Mouse (Mus musculus) midbrain, embryonic 13.5 days (tissue): ENCODE data around the gene Zfp524. TPM values are rescaled to one million over a fixed set of nuclear protein-coding genes. Genes with fewer than 3 reads are reported as not detected.

Source experiments
- ATAC-seq: fragments of 200-750 bp; cut with Nextera tagmentation; 2 replicates; pipeline ENCODE4 v1.8.0; 2017; ENCODE audit warnings: mild to moderate bottlenecking, moderate TSS enrichment, moderate library complexity
- H3K27ac ChIP-seq: fragments of 300-500 bp; sonication (generic); 2 replicates; pipeline ENCODE4 v1.5.1; 2015; ENCODE audit warnings: inconsistent platforms, mild to moderate bottlenecking, moderate library complexity
- H3K27me3 ChIP-seq: fragments of 300-500 bp; sonication (generic); 2 replicates; pipeline ENCODE4 v1.6.1; 2015; ENCODE audit warnings: mild to moderate bottlenecking, inconsistent platforms
- H3K36me3 ChIP-seq: fragments of 300-500 bp; sonication (generic); 2 replicates; pipeline ENCODE4 v1.6.1; 2015; ENCODE audit warnings: mild to moderate bottlenecking, inconsistent platforms
- H3K4me1 ChIP-seq: fragments of 300-500 bp; sonication (generic); replicated peaks from 2 replicates; pipeline ENCODE4 v1.6.1; 2015; ENCODE audit warnings: inconsistent platforms
- H3K4me2 ChIP-seq: fragments of 300-500 bp; sonication (generic); replicated peaks from 2 replicates; pipeline ENCODE4 v1.6.1; 2015; ENCODE audit warnings: moderate library complexity, mild to moderate bottlenecking, inconsistent platforms
- H3K4me3 ChIP-seq: fragments of 300-500 bp; sonication (generic); replicated peaks from 2 replicates; pipeline ENCODE4 v1.5.1; 2015; ENCODE audit warnings: mild to moderate bottlenecking, inconsistent platforms
- H3K9ac ChIP-seq: fragments of 300-500 bp; sonication (generic); replicated peaks from 2 replicates; pipeline ENCODE4 v1.6.1; 2015; ENCODE audit warnings: mild to moderate bottlenecking, inconsistent platforms
- H3K9me3 ChIP-seq: fragments of 300-500 bp; sonication (generic); 2 replicates; pipeline ENCODE4 v1.6.1; 2016; ENCODE audit warnings: mild to moderate bottlenecking, inconsistent platforms
- WGBS: fragments of 180-500 bp; shearing (Covaris S2); methylation state at CpG from one replicate; pipeline ENCODE4 v1.1.7; 2015; 5-methylcytosine and 5-hydroxymethylcytosine counted together
- polyA plus RNA-seq: library from polyadenylated mRNA; unstranded; fragments of >200 nt; fragmentation: Nextera tagmentation; extraction: Ambion mirVana; gene quantifications from 2 replicates; pipeline ENCODE4 v1.2.1, GENCODE M21; 2015

Zfp524 gene
- polyA plus RNA-seq, 1 experiment from 2014 or later: 8.9 TPM

DNA sequence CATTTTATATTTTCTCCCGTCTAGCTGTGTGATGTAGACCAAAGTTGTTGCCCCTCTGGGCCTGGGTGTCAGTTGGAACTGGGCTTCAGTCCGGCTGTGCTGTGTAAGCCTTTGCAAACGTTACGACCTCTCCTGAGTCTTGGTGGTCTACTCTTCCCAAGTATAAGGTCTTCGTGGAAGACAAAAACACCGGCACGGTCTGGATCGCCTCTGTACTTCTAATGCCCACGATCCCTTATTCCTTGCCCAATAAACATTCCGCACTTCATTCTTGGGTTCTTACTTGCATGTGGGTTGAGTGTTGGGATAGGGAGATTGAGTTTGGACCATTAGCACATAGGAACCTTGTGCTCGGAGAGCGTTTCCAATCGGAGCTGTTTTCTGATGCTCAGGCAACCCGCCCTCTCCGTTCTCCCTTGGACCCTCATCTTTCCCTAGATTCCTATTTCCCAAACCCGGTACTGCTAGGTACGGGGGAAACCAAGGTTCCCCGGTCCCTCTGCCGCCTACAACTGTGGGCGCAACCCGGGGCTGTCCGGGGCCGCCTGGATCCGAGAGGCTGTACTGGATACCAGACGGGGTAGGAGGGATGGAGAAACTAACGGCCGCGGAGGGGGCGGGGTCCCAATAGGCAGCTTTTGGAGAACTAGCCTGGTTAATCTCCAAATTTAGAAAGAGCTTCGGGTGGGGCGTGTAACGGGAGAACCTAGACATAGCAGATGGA lies 39.4 kb downstream of the Zfp524 start:
- Histone ChIP-seq H3K27me3 (peaks cover 66% of the 10 kb centered on the region), H3K4me1 (peaks cover 54% of the 10 kb centered on the region), H3K9ac (peak overlapping the region; percentile 89), H3K4me3 (peak overlapping the region; percentile 77), H3K4me2 (peak overlapping the region; percentile 91), H3K36me3 (no peaks in the 10 kb centered on the region), H3K9me3 (no peaks in the 10 kb centered on the region), H3K27ac (no peak overlapping the region)
- no peak for ATAC-seq
- 9% methylated on average over 32 of the region's 32 CpGs for WGBS

DNA sequence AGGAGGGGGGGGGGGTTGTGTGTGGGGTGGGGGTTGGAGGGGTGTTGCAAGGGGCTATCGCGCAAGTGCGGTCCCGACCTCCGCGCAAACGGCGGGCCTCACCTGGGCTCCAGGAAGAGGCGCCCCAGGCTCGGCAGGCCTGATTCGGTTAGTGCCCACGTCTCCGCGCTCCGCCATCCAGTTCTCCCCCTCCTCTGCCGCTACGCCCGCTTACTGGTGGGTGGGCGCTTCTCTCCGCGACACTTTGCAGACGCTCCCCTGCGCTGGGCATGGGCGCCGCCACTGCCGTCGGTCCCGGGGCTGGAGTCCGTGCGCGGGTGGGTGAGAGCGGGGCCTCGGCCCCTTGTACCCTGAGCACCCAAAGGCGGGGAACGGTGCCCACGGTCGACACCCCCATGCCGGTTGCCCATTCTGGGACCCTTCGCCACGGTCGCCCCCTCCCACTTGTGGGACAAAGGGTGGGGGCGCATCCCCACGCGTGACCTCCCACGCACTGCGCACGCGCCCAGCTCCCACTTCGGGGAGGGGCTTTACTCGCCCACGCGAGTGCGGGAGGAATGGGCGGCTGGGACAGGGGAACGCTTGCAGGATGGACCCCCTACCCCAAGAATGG lies 42.5 kb downstream of the Zfp524 start:
- H3K9ac ChIP-seq: peak overlapping the region; percentile 75
- peak overlapping the region; percentile 68 for H3K4me2 ChIP-seq
- peaks cover 68% of the 10 kb centered on the region for H3K27me3 ChIP-seq
- no peaks in the 10 kb centered on the region for H3K36me3 ChIP-seq
- WGBS: 2% methylated on average over 55 of the region's 55 CpGs
- H3K4me1 ChIP-seq: peaks cover 64% of the 10 kb centered on the region
- 0 out of 2 replicates have a peak, but pooled peaks have one; percentile 3 for ATAC-seq
- no peaks in the 10 kb centered on the region for H3K9me3 ChIP-seq
- H3K4me3 ChIP-seq: peak overlapping the region; percentile 51
- H3K27ac ChIP-seq: peak overlapping the region; percentile 47; the same call in 1 of the 2 replicates

DNA sequence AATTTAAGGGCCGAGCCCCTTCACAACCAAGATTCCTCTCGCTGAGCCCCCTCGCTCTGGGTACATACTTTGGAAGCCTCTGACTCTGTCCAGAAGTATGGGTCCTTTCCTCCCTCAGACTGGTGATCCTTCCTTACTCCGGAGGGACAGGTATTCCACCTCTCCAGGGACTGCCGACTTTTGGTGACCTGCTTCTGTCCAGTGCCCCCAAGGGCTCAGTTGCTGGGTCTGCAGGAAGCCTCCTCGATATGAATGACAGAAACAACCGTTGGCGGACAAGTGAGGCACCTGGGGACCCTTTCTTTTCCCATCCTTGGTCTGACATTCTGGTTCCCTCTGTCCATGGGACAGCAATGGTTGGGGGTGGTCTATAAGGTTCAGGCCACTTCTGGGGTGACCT lies 43.2 kb downstream of the Zfp524 start:
- peaks cover 63% of the 10 kb centered on the region for H3K27me3 ChIP-seq
- 35% methylated on average over 8 of the region's 8 CpGs for WGBS
- peaks cover 57% of the 10 kb centered on the region for H3K4me1 ChIP-seq
- no peaks in the 10 kb centered on the region for H3K36me3 ChIP-seq
- peak overlapping the region; percentile 75 for H3K9ac ChIP-seq
- H3K4me2 ChIP-seq: peak overlapping the region; percentile 68
- H3K4me3 ChIP-seq: peak overlapping the region; percentile 51
- H3K27ac ChIP-seq: no peak overlapping the region
- H3K9me3 ChIP-seq: no peaks in the 10 kb centered on the region
- ATAC-seq: no peak

DNA sequence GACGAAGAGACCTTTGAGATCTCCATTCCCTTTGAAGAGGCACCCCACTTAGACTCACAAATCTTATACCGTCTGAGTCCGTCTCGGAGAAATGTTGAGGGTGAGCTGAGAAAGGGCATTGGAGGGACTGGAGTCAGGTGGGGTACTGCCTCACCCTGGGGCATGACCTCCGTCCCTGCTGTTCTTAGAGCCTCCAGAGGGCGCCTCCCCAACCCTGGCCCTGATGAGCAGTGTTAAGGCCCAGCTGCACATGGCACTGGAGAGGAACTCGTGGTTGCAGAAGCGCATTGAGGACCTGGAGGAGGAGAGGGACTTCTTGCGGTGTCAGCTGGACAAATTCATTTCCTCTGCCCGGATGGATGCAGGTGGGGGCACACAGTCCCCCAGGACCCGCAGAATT lies 43.6 kb downstream of the Zfp524 start:
- peak overlapping the region; percentile 51 for H3K4me3 ChIP-seq

DNA sequence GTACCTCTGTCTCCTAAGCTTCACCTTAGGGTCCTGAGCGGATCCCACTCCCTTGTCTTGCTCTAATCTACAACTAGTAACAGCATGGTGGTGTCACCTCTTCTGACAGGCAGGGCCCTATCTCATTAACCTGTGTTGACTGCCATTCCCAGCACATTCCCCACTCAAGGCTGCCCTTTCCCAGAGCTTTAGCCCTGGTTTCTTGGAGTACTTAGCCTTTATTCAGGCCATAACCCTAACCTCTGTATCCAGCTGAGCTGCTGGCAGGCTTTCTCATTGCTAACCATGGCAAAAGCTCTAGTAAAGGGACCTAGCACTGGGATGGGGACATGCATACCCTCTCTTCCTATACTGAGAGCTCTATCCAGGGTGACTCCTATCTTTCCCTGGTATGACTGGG lies 44.4 kb downstream of the Zfp524 start:
- ATAC-seq: no peak
- Histone ChIP-seq H3K36me3 (no peaks in the 10 kb centered on the region), H3K4me3 (no peak overlapping the region), H3K4me2 (no peak overlapping the region; the same call in 1 of the 2 replicates), H3K27ac (no peak overlapping the region), H3K9ac (no peak overlapping the region), H3K9me3 (no peaks in the 10 kb centered on the region), H3K4me1 (peaks cover 52% of the 10 kb centered on the region), H3K27me3 (peaks cover 51% of the 10 kb centered on the region)
- WGBS: 94% methylated on average over 1 of the region's 1 CpGs

More for the DNA sequence above, 43.6 kb downstream of the Zfp524 start:
- Histone ChIP-seq H3K36me3 (no peaks in the 10 kb centered on the region), H3K27ac (no peak overlapping the region), H3K4me1 (peaks cover 53% of the 10 kb centered on the region), H3K9me3 (no peaks in the 10 kb centered on the region), H3K9ac (peak overlapping the region; percentile 75; the same call in 1 of the 2 replicates), H3K27me3 (peaks cover 60% of the 10 kb centered on the region), H3K4me2 (peak overlapping the region; percentile 68)
- 32% methylated on average over 11 of the region's 11 CpGs for WGBS
- no peak for ATAC-seq

DNA sequence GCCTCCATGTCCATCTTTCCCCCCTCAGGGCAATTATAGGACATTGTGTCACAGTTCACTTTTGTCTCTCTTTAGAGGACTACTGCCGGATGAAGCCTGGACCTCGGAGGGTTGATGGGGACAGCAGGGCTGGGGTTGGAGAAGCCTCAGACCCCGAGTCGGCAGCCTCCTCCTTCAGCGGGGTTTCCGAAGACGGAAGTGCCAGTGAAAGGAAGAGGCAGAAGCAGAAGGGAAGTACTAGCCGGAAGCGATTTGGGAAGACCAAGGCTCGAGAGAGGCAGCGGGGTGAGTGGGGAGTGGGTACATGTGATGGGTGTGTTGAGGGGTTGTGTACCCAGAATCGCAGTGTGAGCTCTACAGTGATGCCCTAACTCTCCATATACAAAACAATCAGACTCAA lies 45.2 kb downstream of the Zfp524 start:
- 93% methylated on average over 12 of the region's 12 CpGs for WGBS
- ATAC-seq: no peak
- peak overlapping the region; percentile 81 for H3K9ac ChIP-seq
- peak overlapping the region; percentile 89; the same call in 1 of the 2 replicates for H3K4me2 ChIP-seq
- H3K4me1 ChIP-seq: peaks cover 52% of the 10 kb centered on the region
- peaks cover 43% of the 10 kb centered on the region for H3K27me3 ChIP-seq
- H3K9me3 ChIP-seq: no peaks in the 10 kb centered on the region
- no peak overlapping the region for H3K4me3 ChIP-seq
- no peaks in the 10 kb centered on the region for H3K36me3 ChIP-seq
- peak overlapping the region; percentile 99 for H3K27ac ChIP-seq

DNA sequence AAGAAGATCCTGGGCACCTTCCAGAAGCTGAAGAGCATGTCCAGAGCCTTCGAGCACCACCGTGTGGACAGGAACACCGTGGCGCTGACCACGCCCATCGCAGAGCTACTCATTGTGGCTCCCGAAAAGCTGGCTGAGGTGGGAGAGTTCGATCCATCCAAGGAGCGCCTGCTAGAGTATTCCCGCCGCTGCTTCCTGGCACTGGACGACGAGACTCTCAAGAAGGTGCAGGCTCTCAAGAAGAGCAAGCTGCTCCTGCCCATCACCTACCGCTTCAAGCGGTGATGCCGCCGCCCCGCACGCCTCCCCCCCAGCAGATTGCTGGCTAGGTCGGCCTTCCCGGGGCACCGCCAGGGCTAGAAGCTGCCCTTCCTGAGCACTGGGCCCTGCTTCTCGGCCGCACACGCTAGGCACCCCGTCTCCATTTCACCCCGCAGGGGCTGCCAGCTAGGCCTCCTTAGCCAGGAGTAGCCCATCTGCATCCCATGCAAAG lies 46.1 kb downstream of the Zfp524 start:
- no peaks in the 10 kb centered on the region for H3K36me3 ChIP-seq
- H3K9me3 ChIP-seq: no peaks in the 10 kb centered on the region
- WGBS: 5% methylated on average over 27 of the region's 27 CpGs
- H3K4me3 ChIP-seq: peak overlapping the region; percentile 65
- peak overlapping the region; percentile 99 for H3K27ac ChIP-seq
- ATAC-seq: peak; percentile 14
- H3K9ac ChIP-seq: peak overlapping the region; percentile 81
- peaks cover 35% of the 10 kb centered on the region for H3K27me3 ChIP-seq
- H3K4me2 ChIP-seq: peak overlapping the region; percentile 89
- peaks cover 57% of the 10 kb centered on the region for H3K4me1 ChIP-seq

DNA sequence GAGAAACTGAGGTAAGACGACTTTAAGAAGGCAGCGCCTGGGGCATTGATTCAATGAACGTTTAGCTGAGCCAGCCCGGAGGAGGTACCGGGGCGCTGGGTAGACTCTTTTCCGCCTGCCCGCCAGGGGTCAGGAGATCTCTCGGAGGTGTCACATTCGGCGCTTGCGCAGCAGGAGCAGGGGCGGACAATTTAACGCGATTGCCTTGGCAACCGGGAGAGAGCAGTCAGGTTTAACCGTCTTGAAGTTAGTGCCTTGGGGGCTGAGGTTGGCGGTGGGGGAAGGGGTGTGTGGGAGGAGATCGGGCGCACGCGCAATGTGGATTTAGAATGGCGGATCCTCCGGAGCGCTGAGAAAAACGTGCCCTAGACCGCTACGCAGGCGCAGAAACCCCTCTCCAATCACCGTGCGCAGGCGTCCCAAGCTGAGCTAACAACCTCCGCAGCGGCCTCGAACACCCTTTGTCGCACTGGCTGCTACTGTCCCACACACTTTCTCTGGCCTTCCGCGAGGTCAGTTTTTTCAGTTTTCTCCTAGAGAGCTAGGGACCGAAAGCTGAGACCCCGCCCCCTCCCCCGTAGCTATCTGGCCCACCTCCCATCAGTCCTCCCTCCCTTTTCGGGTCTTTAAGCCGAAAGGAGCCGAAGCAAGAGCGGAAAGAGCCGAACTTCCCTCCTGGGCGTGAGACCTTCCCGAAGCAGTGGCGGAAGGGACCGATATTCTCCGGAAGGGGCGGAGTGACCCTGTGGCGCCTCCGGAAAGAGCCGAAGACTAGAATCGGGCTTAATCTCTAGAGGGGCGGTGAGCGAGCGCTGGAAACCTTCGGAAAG lies 46.9 kb downstream of the Zfp524 start:
- Histone ChIP-seq H3K4me1 (peaks cover 66% of the 10 kb centered on the region), H3K36me3 (0 out of 2 replicates have a peak, but pooled peaks cover 5% of the 10 kb centered on the region), H3K9ac (peak overlapping the region; percentile 81), H3K4me2 (peak overlapping the region; percentile 89), H3K27me3 (peaks cover 26% of the 10 kb centered on the region), H3K9me3 (no peaks in the 10 kb centered on the region), H3K27ac (peak overlapping the region; percentile 99), H3K4me3 (peak overlapping the region; percentile 65)
- ATAC-seq: peak; percentile 88
- under 1% methylated on average over 60 of the region's 60 CpGs for WGBS

DNA sequence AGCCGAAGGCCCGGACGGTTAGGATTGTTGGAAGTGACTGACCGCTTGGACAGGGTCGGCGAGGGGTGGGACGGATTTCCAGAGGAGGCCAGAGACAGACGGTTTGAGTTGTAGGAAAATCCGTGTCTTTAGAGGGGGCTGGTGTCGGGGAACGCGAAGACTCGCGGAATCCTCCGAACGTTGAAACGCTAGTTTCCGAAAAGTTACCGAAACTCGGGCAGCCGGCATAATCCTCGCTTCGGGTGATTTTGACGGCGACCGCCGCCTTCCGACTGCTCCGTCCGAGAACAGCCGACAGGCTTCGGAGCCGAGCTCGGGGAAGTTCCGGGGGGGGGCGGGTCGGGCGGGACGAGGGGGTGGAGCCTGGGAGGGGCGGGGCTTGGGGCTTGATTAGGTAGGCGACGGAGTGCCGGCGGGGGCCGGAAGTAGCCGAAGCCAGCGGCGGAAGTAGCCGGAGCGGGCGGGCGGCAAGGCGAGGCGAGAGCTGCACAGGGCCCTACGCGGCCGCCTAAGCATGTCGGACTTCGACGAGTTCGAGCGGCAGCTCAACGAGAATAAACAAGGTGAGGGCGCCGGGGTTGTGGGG lies 47.7 kb downstream of the Zfp524 start, which contains the start of gene U2af2:
Gene U2af2 (plus strand): TSS at position 370 of the 586 bp plus-strand sequence.
- Histone ChIP-seq H3K9ac (peak within 1 kb of the TSS; percentile 81), H3K27me3 (peaks cover 20% of the 10 kb centered on the region), H3K4me2 (peak within 1 kb of the TSS; percentile 89), H3K4me3 (peak within 1 kb of the TSS; percentile 65), H3K9me3 (no peaks in the 10 kb centered on the region), H3K4me1 (peaks cover 64% of the 10 kb centered on the region), H3K36me3 (peaks cover 11% of the 10 kb centered on the region), H3K27ac (peak within 1 kb of the TSS; percentile 99)
- under 1% methylated on average over 65 of the region's 65 CpGs for WGBS
- peak; percentile 73 for ATAC-seq

DNA sequence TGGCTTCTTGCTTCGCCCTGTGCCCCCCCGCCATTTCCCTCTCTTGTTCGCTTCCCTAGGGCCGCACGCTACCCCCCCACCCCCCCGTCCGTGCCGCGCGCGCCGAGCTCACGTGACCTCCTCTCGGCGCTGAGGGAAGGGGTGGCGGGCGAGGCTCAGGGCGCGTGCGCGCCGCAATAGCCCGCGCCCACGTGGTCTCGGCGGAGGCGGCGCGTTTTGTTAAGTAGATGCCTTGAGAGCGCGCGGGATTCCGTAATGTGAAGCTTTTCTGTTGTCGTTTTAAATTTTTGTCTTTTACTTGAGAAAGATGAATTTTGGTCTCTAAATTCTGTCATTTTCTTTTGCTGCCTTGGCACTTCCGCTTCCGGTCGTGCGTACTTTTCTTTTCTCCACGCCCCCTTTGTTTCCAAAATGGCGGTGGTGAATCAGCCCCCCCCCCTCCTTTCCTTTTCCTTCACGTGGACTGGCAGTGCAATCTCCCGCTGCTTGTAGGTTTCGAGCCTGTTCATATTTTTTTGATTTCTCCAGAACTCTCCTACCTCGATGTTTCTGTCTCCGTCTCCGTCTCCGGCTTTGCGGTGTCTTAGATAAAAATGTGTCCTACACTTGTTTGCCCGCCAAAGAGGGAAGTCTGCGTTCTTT lies 48.3 kb downstream of the Zfp524 start:
- peaks cover 13% of the 10 kb centered on the region for H3K27me3 ChIP-seq
- H3K9me3 ChIP-seq: no peaks in the 10 kb centered on the region
- peak overlapping the region; percentile 99 for H3K27ac ChIP-seq
- H3K4me2 ChIP-seq: peak overlapping the region; percentile 89
- H3K36me3 ChIP-seq: peaks cover 17% of the 10 kb centered on the region
- WGBS: under 1% methylated on average over 49 of the region's 51 CpGs
- H3K9ac ChIP-seq: peak overlapping the region; percentile 76
- H3K4me3 ChIP-seq: peak overlapping the region; percentile 65
- ATAC-seq: no peak; the same call in 1 of the 2 replicates
- H3K4me1 ChIP-seq: peaks cover 58% of the 10 kb centered on the region

DNA sequence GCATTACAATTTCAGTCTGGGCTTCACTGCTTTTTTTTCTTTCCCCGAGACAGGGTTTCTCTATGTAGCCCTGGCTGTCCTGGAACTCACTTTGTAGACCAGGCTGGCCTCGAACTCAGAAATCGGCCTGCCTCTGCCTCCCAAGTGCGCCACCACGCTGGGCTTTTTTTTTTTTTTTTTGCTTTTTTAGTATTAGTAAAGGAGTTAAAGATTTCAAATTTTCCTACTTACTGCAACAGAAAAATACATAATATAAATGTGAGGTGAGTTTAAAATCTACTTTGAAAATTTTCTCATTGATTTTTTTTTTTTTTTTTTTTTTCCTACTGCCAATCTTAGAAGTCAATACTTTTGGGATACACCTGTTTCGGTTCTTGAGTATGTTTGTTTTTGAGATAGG lies 50.7 kb downstream of the Zfp524 start:
- H3K9ac ChIP-seq: no peak overlapping the region
- peaks cover 43% of the 10 kb centered on the region for H3K4me1 ChIP-seq
- no peaks in the 10 kb centered on the region for H3K27me3 ChIP-seq
- no peaks in the 10 kb centered on the region for H3K9me3 ChIP-seq
- WGBS: 93% methylated on average over 6 of the region's 6 CpGs
- H3K4me3 ChIP-seq: no peak overlapping the region
- no peak overlapping the region for H3K27ac ChIP-seq
- ATAC-seq: no peak
- H3K4me2 ChIP-seq: no peak overlapping the region; the same call in 1 of the 2 replicates
- H3K36me3 ChIP-seq: peaks cover 41% of the 10 kb centered on the region
